Mouse (Mus musculus): ENCODE data around the gene Gbx2.

GRCm38 (mm10) chr1:89902641-89903040 is 28.3 kb downstream of the Gbx2 start:
- TF ChIP-seq CTCF (IDR thresholded peaks at IDR 0.05; ENCODE audit: control insufficient read depth, insufficient read depth, insufficient replicate concordance, low read depth, low read length) (no peak), POLR2A (IDR thresholded peaks at IDR 0.05; ENCODE audit: control insufficient read depth, low read depth, low read length) (no peak)
